Mouse (Mus musculus) small intestine, adult 2 months (tissue): Measurements from ENCODE around the gene Wbp2nl.

Source experiments
- CTCF ChIP-seq: fragments of 200-500 bp; IDR thresholded peaks from 2 replicates; pipeline ENCODE4 v1.5.1; 2012; ENCODE audit warnings: low read depth, mild to moderate bottlenecking, control low read depth, inconsistent platforms, low read length, moderate library complexity, mixed read lengths; ENCODE audit not compliant: insufficient replicate concordance, insufficient read length; ENCODE audit errors: extremely low read depth
- POLR2A ChIP-seq: fragments of 200-500 bp; IDR thresholded peaks from 2 replicates; pipeline ENCODE4 v1.6.1; 2012; ENCODE audit warnings: low read depth, mild to moderate bottlenecking, control low read depth, inconsistent platforms, low read length, moderate library complexity

GRCm38 (mm10) chr15:82268185-82268584, 30.6 kb upstream of the Wbp2nl start:
- no peak for TF ChIP-seq CTCF
- TF ChIP-seq POLR2A: no peak
